11 mouse cellular contexts compared by ENCODE assay signal in the genomic region with DNA sequence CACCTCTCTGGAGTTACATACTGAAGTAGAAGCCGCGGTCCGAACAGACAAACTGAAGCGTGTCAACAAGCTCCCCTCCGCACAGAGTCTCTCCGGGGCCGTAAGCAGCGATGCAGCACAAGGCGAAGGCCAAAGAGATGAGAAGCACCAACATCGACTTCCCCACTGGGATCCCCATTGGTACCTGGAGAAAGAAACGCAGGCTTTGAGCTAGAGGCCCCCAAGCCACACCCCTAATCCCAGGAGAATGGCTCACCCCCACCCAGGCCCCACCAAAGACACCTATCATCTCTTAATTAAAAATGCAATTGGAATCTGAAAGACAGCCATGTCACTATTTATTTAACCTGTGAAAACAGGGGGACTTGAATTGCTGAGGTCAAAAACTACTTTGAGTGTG. TPM values are rescaled to one million over a fixed set of nuclear protein-coding genes. Genes with fewer than 3 reads are reported as not detected.
DNase-seq lines count a peak whose midpoint lies in the region; ATAC-seq and TF ChIP-seq lines count a peak whose summit lies in the region.
"Had no signal": no experiment of that assay in that cellular context is flagged by ENCODE, and none has a peak within 500 bp of the region (broad histone marks: within the 10 kb centered on the region; RNA-seq: fewer than 3 reads in every experiment).

No protein-coding gene starts in this region.

- 12% methylated on average over 11 of the region's 11 CpGs for WGBS in intestine, embryonic 14.5 days
- 25% methylated on average over 11 of the region's 11 CpGs for WGBS in intestine, postnatal 0 days
- WGBS in embryonic facial prominence, embryonic 13.5 days = 17% methylated on average over 11 of the region's 11 CpGs
- WGBS in hindbrain, embryonic 16.5 days = 6% methylated on average over 11 of the region's 11 CpGs

- H3K9ac ChIP-seq in intestine, embryonic 14.5 days (ENCODE audit: low read length) = peak overlapping the region; percentile 55
- H3K9ac ChIP-seq in intestine, postnatal 0 days (ENCODE audit: low read depth, low read length) = no peak overlapping the region
- H3K9ac ChIP-seq in embryonic facial prominence, embryonic 13.5 days = peak overlapping the region; percentile 93
- no peak overlapping the region for H3K9ac ChIP-seq in hindbrain, embryonic 16.5 days (ENCODE audit: low read depth, low read length)

- 0 out of 2 replicates have a peak, but pooled peaks cover 7% of the 10 kb centered on the region for H3K4me1 ChIP-seq in intestine, embryonic 14.5 days (replicated peaks; ENCODE audit: control insufficient read depth, insufficient read depth, low read length)
- H3K4me1 ChIP-seq in intestine, postnatal 0 days (replicated peaks; ENCODE audit: control insufficient read depth, insufficient read depth, low read length) = 0 out of 2 replicates have a peak, but pooled peaks cover 3% of the 10 kb centered on the region
- peaks cover 44% of the 10 kb centered on the region for H3K4me1 ChIP-seq in embryonic facial prominence, embryonic 13.5 days
- H3K4me1 ChIP-seq in hindbrain, embryonic 16.5 days (ENCODE audit: control insufficient read depth, insufficient read depth, low read depth, low read length) = peaks cover 17% of the 10 kb centered on the region

- H3K36me3 ChIP-seq in intestine, embryonic 14.5 days (ENCODE audit: control insufficient read depth, insufficient read depth, low read length) = peaks cover 42% of the 10 kb centered on the region
- peaks cover 8% of the 10 kb centered on the region for H3K36me3 ChIP-seq in intestine, postnatal 0 days (ENCODE audit: control insufficient read depth, insufficient read depth)
- peaks cover 42% of the 10 kb centered on the region for H3K36me3 ChIP-seq in embryonic facial prominence, embryonic 13.5 days
- no peaks in the 10 kb centered on the region for H3K36me3 ChIP-seq in hindbrain, embryonic 16.5 days (ENCODE audit: control insufficient read depth, insufficient read depth, low read length)
- H3K36me3 ChIP-seq in myocyte (ENCODE audit: control insufficient read depth, insufficient read depth) = no peaks in the 10 kb centered on the region

- H3K4me2 ChIP-seq in intestine, embryonic 14.5 days (ENCODE audit: low read length) = peak overlapping the region; percentile 61
- H3K4me2 ChIP-seq in intestine, postnatal 0 days (replicated peaks; ENCODE audit: low read depth) = no peak overlapping the region; the same call in 1 of the 2 replicates
- H3K4me2 ChIP-seq in embryonic facial prominence, embryonic 13.5 days = peak overlapping the region; percentile 69
- H3K4me2 ChIP-seq in hindbrain, embryonic 16.5 days (ENCODE audit: low read length) = no peak overlapping the region
- H3K4me2 ChIP-seq in myocyte (ENCODE audit: low read depth) = no peak overlapping the region

- no peaks in the 10 kb centered on the region for H3K79me2 ChIP-seq in myocyte (ENCODE audit: control insufficient read depth, insufficient read depth)

- no peak for TF ChIP-seq CTCF in intestine, postnatal 0 days (IDR thresholded peaks at IDR 0.05; ENCODE audit: low read depth)

- peak overlapping the region; percentile 57 for H3K4me3 ChIP-seq in intestine, embryonic 14.5 days (ENCODE audit: low read depth, low read length)
- H3K4me3 ChIP-seq in intestine, postnatal 0 days (ENCODE audit: low read depth, low read length) = no peak overlapping the region
- peak overlapping the region; percentile 65 for H3K4me3 ChIP-seq in embryonic facial prominence, embryonic 13.5 days
- H3K4me3 ChIP-seq in hindbrain, embryonic 16.5 days (ENCODE audit: low read length) = peak overlapping the region; percentile 2
- H3K4me3 ChIP-seq in myocyte = peak overlapping the region; percentile 15

- H3K9me3 ChIP-seq in intestine, embryonic 14.5 days (ENCODE audit: control insufficient read depth, low read length) = no peaks in the 10 kb centered on the region
- H3K9me3 ChIP-seq in intestine, postnatal 0 days (ENCODE audit: control insufficient read depth) = no peaks in the 10 kb centered on the region
- H3K9me3 ChIP-seq in embryonic facial prominence, embryonic 13.5 days = no peaks in the 10 kb centered on the region
- no peaks in the 10 kb centered on the region for H3K9me3 ChIP-seq in hindbrain, embryonic 16.5 days (ENCODE audit: control insufficient read depth, low read length)

- no peak for ATAC-seq in intestine, embryonic 14.5 days (replicated peaks; ENCODE audit: low FRiP score, low TSS enrichment, low read depth)
- no peak for ATAC-seq in intestine, postnatal 0 days
- no peak for ATAC-seq in embryonic facial prominence, embryonic 13.5 days (ENCODE audit: insufficient number of reproducible peaks, insufficient read depth, low FRiP score, low TSS enrichment, low read depth)
- no peak for ATAC-seq in hindbrain, embryonic 16.5 days

- DNase-seq in intestine, embryonic 14.5 days (ENCODE audit: low spot score) = peak; percentile 59
- DNase-seq in adrenal gland, adult (ENCODE audit: inconsistent age in 2 of 2, low spot score in 1 of 2) = no peak
- DNase-seq in frontal cortex, postnatal 10 days (ENCODE audit: low spot score in 2 of 2) = no peak
- no peak for DNase-seq in lung, postnatal 25 days (ENCODE audit: low spot score)
- DNase-seq: cerebellum, adult 11 months; lung, postnatal 10 days had no signal

- peaks cover 74% of the 10 kb centered on the region for H3K27me3 ChIP-seq in intestine, embryonic 14.5 days (replicated peaks; ENCODE audit: control insufficient read depth, insufficient read depth, low read length)
- H3K27me3 ChIP-seq in intestine, postnatal 0 days (replicated peaks; ENCODE audit: control insufficient read depth, insufficient read depth, low read length) = peaks cover 50% of the 10 kb centered on the region
- peaks cover 81% of the 10 kb centered on the region for H3K27me3 ChIP-seq in embryonic facial prominence, embryonic 13.5 days
- peaks cover 72% of the 10 kb centered on the region for H3K27me3 ChIP-seq in hindbrain, embryonic 16.5 days (replicated peaks; ENCODE audit: control insufficient read depth, insufficient read depth, low read length)
- H3K27me3 ChIP-seq in myocyte (ENCODE audit: control insufficient read depth, insufficient read depth, insufficient read length) = peaks cover 16% of the 10 kb centered on the region

- H3K27ac ChIP-seq in intestine, embryonic 14.5 days (ENCODE audit: low read depth) = 0 out of 2 replicates have a peak overlapping the region, but pooled peaks have one; percentile 6
- H3K27ac ChIP-seq in intestine, postnatal 0 days (ENCODE audit: low read depth, low read length) = no peak overlapping the region
- H3K27ac ChIP-seq in embryonic facial prominence, embryonic 13.5 days = no peak overlapping the region; the same call in 1 of the 2 replicates
- H3K27ac ChIP-seq in hindbrain, embryonic 16.5 days (ENCODE audit: low read depth, low read length) = no peak overlapping the region

- H3ac ChIP-seq in myocyte (ENCODE audit: control insufficient read depth, insufficient read length) = no peak overlapping the region

- TF ChIP-seq POLR2A in myocyte (IDR thresholded peaks at IDR 0.05; ENCODE audit: insufficient read length, low read depth) = no peak

TF ChIP-seq in myocyte, 11 proteins besides CTCF, POLR2A, EP300 and RAD21:
- no peak for TF ChIP-seq MAX (IDR thresholded peaks at IDR 0.05; ENCODE audit: low read depth)
- no peak for TF ChIP-seq POLR2AphosphoS2 (IDR thresholded peaks at IDR 0.05; ENCODE audit: insufficient read length, low read depth)
- TF ChIP-seq MYOG (IDR thresholded peaks at IDR 0.05; ENCODE audit: control insufficient read depth in 1 of 3, insufficient read depth in 1 of 3, insufficient read length in 2 of 3, low read depth in 2 of 3) = no peak
- no peak for TF ChIP-seq USF1 (IDR thresholded peaks at IDR 0.05; ENCODE audit: low read depth)
- no peak for TF ChIP-seq TCF12 (IDR thresholded peaks at IDR 0.05; ENCODE audit: insufficient read depth, poor library complexity, severe bottlenecking)
- no peak for TF ChIP-seq SRF (IDR thresholded peaks at IDR 0.05; ENCODE audit: control insufficient read depth, insufficient read length, low read depth)
- TF ChIP-seq TCF3 (IDR thresholded peaks at IDR 0.05; ENCODE audit: insufficient read length, low read depth) = no peak
- no peak for TF ChIP-seq MYOD1 (IDR thresholded peaks at IDR 0.05; ENCODE audit: control insufficient read depth in 1 of 3, insufficient read length in 2 of 3, low read depth in 2 of 3)
- TF ChIP-seq REST (IDR thresholded peaks at IDR 0.05; ENCODE audit: insufficient read depth, insufficient read length) = no peak
- TF ChIP-seq E2F4 (IDR thresholded peaks at IDR 0.05; ENCODE audit: insufficient read depth) = no peak
- no peak for TF ChIP-seq CEBPB (IDR thresholded peaks at IDR 0.05; ENCODE audit: insufficient read depth, poor library complexity, severe bottlenecking)

RNA-seq across cellular contexts. Expression of gene Igf2, which starts 11.0 kb away (rescaled TPM):
- 960 and 1,030 TPM in 2 replicates for polyA plus RNA-seq in intestine, embryonic 14.5 days (2014; fragmentation: Nextera tagmentation; extraction: Ambion mirVana)
- 483 and 499 TPM in 2 replicates for polyA plus RNA-seq in intestine, postnatal 0 days (2015; fragmentation: Nextera tagmentation; extraction: Ambion mirVana)
- polyA plus RNA-seq in embryonic facial prominence, embryonic 13.5 days (2015; fragmentation: Nextera tagmentation; extraction: Ambion mirVana) = 634 and 679 TPM in 2 replicates
- polyA plus RNA-seq in hindbrain, embryonic 16.5 days (2015; fragmentation: Nextera tagmentation; extraction: Ambion mirVana) = 157 and 172 TPM in 2 replicates
- polyA plus RNA-seq in myocyte (2012; fragmentation: generic; extraction: Trizol) = 331 TPM

RNA-seq across cellular contexts. Expression of gene Gm49394, which starts 14.1 kb away (rescaled TPM):
- polyA plus RNA-seq in intestine, embryonic 14.5 days (2014; fragmentation: Nextera tagmentation; extraction: Ambion mirVana) = 0.13 and 0.24 TPM in 2 replicates
- not detected in 2 replicates for polyA plus RNA-seq in intestine, postnatal 0 days (2015; fragmentation: Nextera tagmentation; extraction: Ambion mirVana)
- 0.10 TPM in 1 of 2 replicates, not detected in the other for polyA plus RNA-seq in embryonic facial prominence, embryonic 13.5 days (2015; fragmentation: Nextera tagmentation; extraction: Ambion mirVana)
- 0.11 TPM in 1 of 2 replicates, not detected in the other for polyA plus RNA-seq in hindbrain, embryonic 16.5 days (2015; fragmentation: Nextera tagmentation; extraction: Ambion mirVana)
- polyA plus RNA-seq in myocyte (2012; fragmentation: generic; extraction: Trizol) = 0.65 TPM
- polyA plus RNA-seq: gonadal fat pad, adult 2 months had no signal

Comparison
In these comparisons a context has a peak if more than half of its experiments do, and no peak if none do; other contexts are left out.
1. H3K4me2 ChIP-seq: peak in intestine, embryonic 14.5 days (single experiment) and embryonic facial prominence, embryonic 13.5 days (single experiment); none in intestine, postnatal 0 days (single experiment), hindbrain, embryonic 16.5 days (single experiment) and myocyte (single experiment).
2. H3K9ac ChIP-seq: peak in intestine, embryonic 14.5 days (single experiment) and embryonic facial prominence, embryonic 13.5 days (single experiment); none in intestine, postnatal 0 days (single experiment) and hindbrain, embryonic 16.5 days (single experiment).